Mouse (Mus musculus) forebrain, embryonic 12.5 days (tissue): ENCODE results near the gene Ccdc22. TPM values are rescaled to one million over a fixed set of nuclear protein-coding genes. Genes with fewer than 3 reads are reported as not detected.

Experiments used
- ATAC-seq: fragments of 200-750 bp; cut with Nextera tagmentation; 2 replicates; pipeline ENCODE4 v1.8.0; 2017; ENCODE audit warnings: moderate TSS enrichment; ENCODE audit not compliant: low FRiP score
- H3K27ac ChIP-seq: fragments of 300-500 bp; sonication (generic); 2 replicates; pipeline ENCODE4 v1.5.1; 2016; ENCODE audit warnings: mild to moderate bottlenecking
- H3K27me3 ChIP-seq: fragments of 300-500 bp; sonication (generic); 2 replicates; pipeline ENCODE4 v1.6.1; 2016; ENCODE audit warnings: mild to moderate bottlenecking
- H3K36me3 ChIP-seq: fragments of 300-500 bp; sonication (generic); replicated peaks from 2 replicates; pipeline ENCODE4 v1.6.1; 2016; ENCODE audit warnings: mild to moderate bottlenecking
- H3K4me1 ChIP-seq: fragments of 300-500 bp; sonication (generic); 2 replicates; pipeline ENCODE4 v1.6.1; 2016
- H3K4me2 ChIP-seq: fragments of 300-500 bp; sonication (generic); 2 replicates; pipeline ENCODE4 v1.6.1; 2016; ENCODE audit warnings: mild to moderate bottlenecking, moderate library complexity
- H3K4me3 ChIP-seq: fragments of 300-500 bp; sonication (generic); replicated peaks from 2 replicates; pipeline ENCODE4 v1.5.1; 2016; ENCODE audit warnings: mild to moderate bottlenecking
- H3K9ac ChIP-seq: fragments of 300-500 bp; sonication (generic); 2 replicates; pipeline ENCODE4 v1.6.1; 2016; ENCODE audit warnings: mild to moderate bottlenecking
- H3K9me3 ChIP-seq: fragments of 300-500 bp; sonication (generic); 2 replicates; pipeline ENCODE4 v1.6.1; 2016
- WGBS: fragments of 180-500 bp; shearing (Covaris S2); methylation state at CpG from one replicate; pipeline ENCODE4 v1.1.7; 2016; 5-methylcytosine and 5-hydroxymethylcytosine counted together
- polyA plus RNA-seq: library from polyadenylated mRNA; unstranded; fragments of >200 nt; fragmentation: Nextera tagmentation; extraction: Ambion mirVana; gene quantifications from 2 replicates; pipeline ENCODE4 v1.2.1, GENCODE M21; 2016

Ccdc22 gene
- polyA plus RNA-seq, 1 experiment from 2014 or later = 35.4 TPM

DNA sequence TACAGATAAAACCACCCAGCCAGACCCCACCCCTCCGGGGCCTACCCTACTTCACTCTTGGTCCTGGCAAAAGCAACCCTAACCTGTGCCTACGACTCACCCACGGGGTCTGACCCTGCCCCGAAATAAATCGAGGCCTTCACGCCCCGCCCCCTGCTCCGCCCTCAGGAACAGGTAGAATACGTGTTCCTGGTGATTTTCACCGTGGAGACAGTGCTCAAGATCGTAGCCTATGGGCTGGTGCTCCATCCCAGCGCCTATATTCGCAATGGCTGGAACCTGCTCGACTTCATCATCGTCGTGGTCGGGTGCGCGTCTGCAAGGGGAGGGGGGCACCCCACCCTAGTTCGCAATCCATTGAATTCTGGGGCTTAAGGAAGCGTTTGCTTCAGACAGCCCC, 4.7 kb upstream of the Ccdc22 start:
- Histone ChIP-seq H3K9me3 (no peaks in the 10 kb centered on the region), H3K4me2 (peak overlapping the region; percentile 68), H3K4me1 (peaks cover 3% of the 10 kb centered on the region; the same call in 1 of the 2 replicates), H3K27ac (no peak overlapping the region), H3K36me3 (no peaks in the 10 kb centered on the region), H3K4me3 (peak overlapping the region; percentile 40), H3K9ac (peak overlapping the region; percentile 38; the same call in 1 of the 2 replicates), H3K27me3 (no peaks in the 10 kb centered on the region)
- 27% methylated on average over 21 of the region's 21 CpGs for WGBS
- no peak for ATAC-seq

DNA sequence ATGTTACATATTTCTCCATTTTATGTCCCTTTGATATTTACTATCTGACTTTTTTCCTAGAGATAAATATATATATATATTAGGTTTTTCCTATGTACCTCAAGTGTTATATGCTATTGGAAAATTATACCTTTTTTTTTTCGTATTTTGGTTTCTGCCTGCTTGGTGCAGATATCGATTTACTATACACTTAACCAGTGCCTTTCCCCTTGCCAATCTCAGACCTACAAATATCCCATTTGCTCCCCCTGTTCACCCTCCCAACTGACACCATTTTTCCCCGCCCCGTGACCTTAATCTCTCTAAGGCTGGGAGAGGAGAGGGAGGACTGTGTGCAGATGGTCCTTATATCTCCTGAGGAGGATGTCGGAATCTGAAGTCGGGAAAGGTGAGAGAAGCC, 1.5 kb upstream of the Ccdc22 start, which contains the start of gene Cacna1f:
Gene Cacna1f (plus strand): TSS at position 301 of the 400 bp plus-strand sequence.
- peaks cover 3% of the 10 kb centered on the region; the same call in 1 of the 2 replicates for H3K4me1 ChIP-seq
- no peak within 1 kb of the TSS for H3K4me2 ChIP-seq
- H3K9ac ChIP-seq = no peak within 1 kb of the TSS
- H3K27me3 ChIP-seq = no peaks in the 10 kb centered on the region
- no peaks in the 10 kb centered on the region for H3K36me3 ChIP-seq
- WGBS = 80% methylated on average over 6 of the region's 6 CpGs
- no peaks in the 10 kb centered on the region for H3K9me3 ChIP-seq
- H3K4me3 ChIP-seq = no peak within 1 kb of the TSS
- ATAC-seq = no peak
- H3K27ac ChIP-seq = no peak within 1 kb of the TSS

DNA sequence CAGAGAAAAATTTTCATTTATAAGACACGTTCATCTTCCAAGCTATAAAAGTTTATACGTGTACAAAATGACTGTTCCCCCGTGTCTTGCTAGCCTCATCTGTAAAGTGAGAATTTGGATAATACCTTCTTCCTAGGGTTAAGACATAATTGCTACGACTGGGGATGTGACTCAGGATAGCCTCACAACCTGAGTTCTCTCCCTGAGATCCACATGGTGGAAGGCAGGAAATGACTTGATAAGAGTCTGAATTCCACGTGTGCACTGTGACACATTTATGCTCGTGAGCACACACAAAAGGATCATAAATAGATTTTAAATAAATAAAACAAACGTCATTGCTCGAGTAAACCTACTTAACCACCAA, 241 bp upstream of the Ccdc22 start:
- ATAC-seq = peak; percentile 37
- 51% methylated on average over 8 of the region's 8 CpGs for WGBS
- H3K4me2 ChIP-seq = no peak overlapping the region
- no peaks in the 10 kb centered on the region for H3K36me3 ChIP-seq
- no peak overlapping the region for H3K9ac ChIP-seq
- peaks cover 3% of the 10 kb centered on the region; the same call in 1 of the 2 replicates for H3K4me1 ChIP-seq
- no peak overlapping the region for H3K27ac ChIP-seq
- H3K9me3 ChIP-seq = no peaks in the 10 kb centered on the region
- H3K4me3 ChIP-seq = no peak overlapping the region
- H3K27me3 ChIP-seq = no peaks in the 10 kb centered on the region

DNA sequence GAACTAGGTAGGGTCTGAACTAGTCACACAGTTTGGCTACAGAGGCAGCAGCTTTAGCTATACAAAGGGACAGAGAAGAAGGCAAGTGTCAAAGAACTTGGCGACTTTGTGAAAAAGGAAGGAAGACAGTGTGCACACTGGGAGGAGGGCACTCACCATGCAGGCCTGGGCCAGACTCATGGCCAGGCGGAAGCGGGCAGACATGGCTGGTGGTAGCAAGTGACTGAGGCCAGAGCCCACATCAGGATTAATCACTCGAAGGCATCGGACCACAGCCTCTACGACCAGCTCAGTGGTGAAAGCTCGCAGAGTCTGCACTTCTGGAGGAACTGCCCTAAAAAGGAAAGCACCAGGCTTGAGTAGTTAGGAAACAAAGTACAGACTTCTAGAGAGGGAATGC, 1.3 kb downstream of the Ccdc22 start:
- Histone ChIP-seq H3K9me3 (no peaks in the 10 kb centered on the region), H3K4me1 (no peaks in the 10 kb centered on the region), H3K4me3 (no peak overlapping the region), H3K27ac (no peak overlapping the region), H3K36me3 (0 out of 2 replicates have a peak, but pooled peaks cover 4% of the 10 kb centered on the region), H3K9ac (no peak overlapping the region), H3K27me3 (no peaks in the 10 kb centered on the region), H3K4me2 (peak overlapping the region; percentile 54)
- ATAC-seq = no peak
- WGBS = 92% methylated on average over 7 of the region's 7 CpGs

DNA sequence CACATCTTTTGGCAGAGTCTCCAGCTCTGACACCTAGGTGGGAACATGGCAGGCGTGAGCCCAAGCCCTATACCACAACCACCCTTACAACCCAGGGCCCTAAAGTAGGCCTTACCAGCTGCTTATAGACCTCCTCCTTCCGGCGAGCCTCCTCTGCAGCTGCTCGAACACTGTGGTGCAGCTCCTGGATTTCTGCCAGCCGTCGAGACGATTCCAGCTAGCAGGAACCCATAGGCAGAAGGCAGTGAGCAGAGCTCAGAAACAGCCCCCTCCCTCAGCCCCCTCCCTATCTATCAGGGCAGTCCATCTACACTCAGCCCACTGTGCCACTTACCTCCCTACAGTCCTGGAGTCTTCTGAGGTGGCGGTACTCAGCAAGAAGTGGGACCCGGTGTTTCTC, 9.9 kb downstream of the Ccdc22 start:
- 93% methylated on average over 9 of the region's 9 CpGs for WGBS
- no peak for ATAC-seq
- Histone ChIP-seq H3K36me3 (peaks cover 27% of the 10 kb centered on the region; the same call in 1 of the 2 replicates), H3K4me1 (no peaks in the 10 kb centered on the region), H3K4me3 (no peak overlapping the region), H3K27ac (no peak overlapping the region), H3K9ac (no peak overlapping the region), H3K9me3 (no peaks in the 10 kb centered on the region), H3K27me3 (no peaks in the 10 kb centered on the region), H3K4me2 (no peak overlapping the region)

DNA sequence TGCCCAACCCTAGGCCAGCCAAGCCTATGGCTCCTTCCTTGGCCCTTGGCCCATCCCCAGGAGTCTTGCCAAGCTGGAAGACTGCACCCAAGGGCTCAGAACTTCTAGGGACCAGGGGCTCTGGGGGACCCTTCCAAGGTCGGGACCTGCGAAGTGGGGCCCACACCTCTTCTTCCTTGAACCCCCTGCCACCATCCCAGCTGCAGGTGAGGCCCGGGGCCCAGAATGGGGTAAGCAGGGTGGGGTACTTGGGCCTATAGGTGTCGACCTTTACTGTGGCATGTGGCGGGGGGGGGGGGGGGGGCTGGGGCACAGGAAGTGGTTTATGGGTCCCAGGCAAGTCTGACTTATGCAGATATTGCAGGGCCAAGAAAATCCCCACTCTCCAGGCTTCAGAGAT, 19.0 kb downstream of the Ccdc22 start:
- Histone ChIP-seq H3K4me1 (no peaks in the 10 kb centered on the region), H3K36me3 (0 out of 2 replicates have a peak, but pooled peaks cover 2% of the 10 kb centered on the region), H3K9ac (no peak overlapping the region), H3K4me3 (no peak overlapping the region), H3K4me2 (no peak overlapping the region), H3K27ac (no peak overlapping the region), H3K27me3 (no peaks in the 10 kb centered on the region), H3K9me3 (no peaks in the 10 kb centered on the region)
- no peak for ATAC-seq
- 93% methylated on average over 4 of the region's 5 CpGs for WGBS

DNA sequence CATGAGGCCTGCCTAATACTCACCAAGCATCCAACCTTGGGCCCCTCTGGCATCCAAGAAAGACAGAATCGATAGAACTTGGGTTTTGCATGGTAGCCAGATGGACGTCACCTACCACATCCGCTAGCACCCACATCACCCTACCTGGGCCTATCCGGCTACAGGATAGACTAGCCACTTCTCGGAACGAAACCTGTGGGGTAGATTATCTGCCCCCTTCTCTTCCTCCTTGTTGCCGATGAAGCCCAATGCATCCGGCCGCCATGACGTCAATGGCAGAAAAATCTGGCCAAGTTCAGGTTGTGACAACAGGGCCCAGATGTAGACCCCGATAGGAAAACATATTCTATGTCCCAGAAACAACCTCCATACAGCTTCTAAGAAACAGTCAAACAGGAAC, 21.4 kb downstream of the Ccdc22 start:
- H3K4me3 ChIP-seq = no peak overlapping the region
- no peaks in the 10 kb centered on the region for H3K27me3 ChIP-seq
- no peak overlapping the region for H3K27ac ChIP-seq
- 94% methylated on average over 11 of the region's 11 CpGs for WGBS
- no peaks in the 10 kb centered on the region for H3K36me3 ChIP-seq
- no peak overlapping the region for H3K4me2 ChIP-seq
- ATAC-seq = no peak
- no peak overlapping the region for H3K9ac ChIP-seq
- H3K9me3 ChIP-seq = no peaks in the 10 kb centered on the region
- no peaks in the 10 kb centered on the region for H3K4me1 ChIP-seq

DNA sequence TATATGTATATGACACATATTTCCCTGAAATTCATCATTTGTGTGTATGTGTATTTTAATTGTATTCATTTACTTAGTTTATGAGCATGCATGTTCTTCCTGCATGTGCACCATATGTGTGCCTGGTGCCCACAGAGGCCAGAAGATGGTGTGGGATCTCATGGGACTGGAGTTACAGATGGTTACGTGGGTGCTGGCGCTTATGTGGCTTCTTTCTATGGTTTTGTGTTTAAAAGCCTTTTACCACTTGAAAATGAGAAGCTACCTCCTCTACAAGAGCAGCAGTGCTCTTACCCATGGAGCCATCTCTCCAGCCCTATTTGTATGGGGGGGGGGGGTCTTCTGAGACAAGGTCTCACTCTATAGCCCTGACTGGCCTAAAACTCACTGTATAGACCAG, 24.2 kb downstream of the Ccdc22 start:
- Histone ChIP-seq H3K4me1 (no peaks in the 10 kb centered on the region), H3K36me3 (no peaks in the 10 kb centered on the region), H3K27ac (no peak overlapping the region), H3K9me3 (no peaks in the 10 kb centered on the region), H3K4me3 (no peak overlapping the region), H3K27me3 (no peaks in the 10 kb centered on the region), H3K4me2 (no peak overlapping the region), H3K9ac (no peak overlapping the region)
- WGBS = 89% methylated on average over 2 of the region's 2 CpGs
- ATAC-seq = no peak

DNA sequence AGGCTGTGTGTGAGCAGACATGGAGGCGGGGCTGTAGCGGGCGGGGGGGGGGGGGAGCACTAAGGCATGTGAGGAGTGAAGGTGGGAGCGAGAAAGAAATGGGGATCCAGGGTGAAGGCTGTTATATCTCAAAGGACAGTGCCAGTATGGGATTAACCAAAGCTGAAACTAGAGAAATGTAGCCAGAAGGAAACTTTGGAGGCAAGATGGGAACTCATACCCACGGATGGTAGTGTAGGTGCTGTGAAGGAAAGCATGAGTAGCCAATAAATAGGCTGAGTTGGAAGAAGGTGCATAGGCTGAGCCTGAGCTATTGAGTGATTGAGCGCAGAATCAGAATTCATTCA, 30.5 kb downstream of the Ccdc22 start:
- peak overlapping the region; percentile 51 for H3K4me2 ChIP-seq
- no peak for ATAC-seq
- H3K36me3 ChIP-seq = no peaks in the 10 kb centered on the region
- H3K4me3 ChIP-seq = peak overlapping the region; percentile 56
- peaks cover 20% of the 10 kb centered on the region for H3K4me1 ChIP-seq
- peak overlapping the region; percentile 75 for H3K27ac ChIP-seq
- WGBS = 15% methylated on average over 6 of the region's 6 CpGs
- no peak overlapping the region for H3K9ac ChIP-seq
- H3K27me3 ChIP-seq = no peaks in the 10 kb centered on the region
- H3K9me3 ChIP-seq = no peaks in the 10 kb centered on the region

DNA sequence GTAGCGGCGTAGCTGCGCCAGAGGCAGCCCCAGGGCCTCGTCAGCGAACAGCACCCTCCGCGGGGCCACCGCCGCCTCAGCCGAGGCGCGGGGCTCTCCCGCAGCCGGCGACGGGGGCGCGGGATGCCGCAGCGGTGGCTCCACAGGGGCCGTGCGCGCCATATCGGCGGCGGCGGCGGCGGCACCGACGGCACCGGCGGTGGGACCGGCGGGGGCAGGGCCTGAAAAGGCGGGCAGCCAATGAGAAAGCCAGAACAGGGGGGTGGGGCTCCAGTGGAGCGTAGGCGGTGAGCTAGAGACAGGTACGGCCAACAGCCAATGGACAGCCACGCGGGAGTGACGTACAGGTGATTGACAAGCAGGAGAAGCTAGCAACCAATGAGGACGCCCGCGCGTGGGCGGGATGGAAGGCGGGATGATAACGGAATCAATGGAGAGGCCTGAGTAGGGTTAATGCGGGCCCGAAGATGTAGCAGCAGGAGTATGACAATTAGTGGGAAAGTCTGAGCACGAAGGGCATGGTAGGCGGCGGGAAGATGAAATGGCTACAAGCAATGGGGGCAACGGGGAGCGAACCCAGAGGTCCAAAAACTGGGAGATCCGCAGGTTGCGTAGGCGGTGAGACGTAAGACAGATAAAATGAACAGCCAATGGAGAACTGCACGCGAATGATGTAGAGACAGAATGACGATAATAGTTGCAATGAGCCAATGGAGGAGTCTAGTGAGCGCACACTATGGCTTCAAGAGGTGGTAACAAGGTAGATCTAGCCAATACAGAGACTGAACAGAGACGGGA, 31.0 kb downstream of the Ccdc22 start, which contains the start of gene Ppp1r3f:
Gene Ppp1r3f (minus strand): TSS at position 197 of the 798 bp plus-strand sequence.
- 18% methylated on average over 59 of the region's 65 CpGs for WGBS
- Histone ChIP-seq H3K4me3 (peak within 1 kb of the TSS; percentile 56), H3K36me3 (no peaks in the 10 kb centered on the region), H3K27me3 (no peaks in the 10 kb centered on the region), H3K4me1 (peaks cover 20% of the 10 kb centered on the region), H3K4me2 (peak within 1 kb of the TSS; percentile 60), H3K27ac (peak within 1 kb of the TSS; percentile 84), H3K9me3 (no peaks in the 10 kb centered on the region), H3K9ac (peak within 1 kb of the TSS; percentile 68)
- ATAC-seq = peak; percentile 99

DNA sequence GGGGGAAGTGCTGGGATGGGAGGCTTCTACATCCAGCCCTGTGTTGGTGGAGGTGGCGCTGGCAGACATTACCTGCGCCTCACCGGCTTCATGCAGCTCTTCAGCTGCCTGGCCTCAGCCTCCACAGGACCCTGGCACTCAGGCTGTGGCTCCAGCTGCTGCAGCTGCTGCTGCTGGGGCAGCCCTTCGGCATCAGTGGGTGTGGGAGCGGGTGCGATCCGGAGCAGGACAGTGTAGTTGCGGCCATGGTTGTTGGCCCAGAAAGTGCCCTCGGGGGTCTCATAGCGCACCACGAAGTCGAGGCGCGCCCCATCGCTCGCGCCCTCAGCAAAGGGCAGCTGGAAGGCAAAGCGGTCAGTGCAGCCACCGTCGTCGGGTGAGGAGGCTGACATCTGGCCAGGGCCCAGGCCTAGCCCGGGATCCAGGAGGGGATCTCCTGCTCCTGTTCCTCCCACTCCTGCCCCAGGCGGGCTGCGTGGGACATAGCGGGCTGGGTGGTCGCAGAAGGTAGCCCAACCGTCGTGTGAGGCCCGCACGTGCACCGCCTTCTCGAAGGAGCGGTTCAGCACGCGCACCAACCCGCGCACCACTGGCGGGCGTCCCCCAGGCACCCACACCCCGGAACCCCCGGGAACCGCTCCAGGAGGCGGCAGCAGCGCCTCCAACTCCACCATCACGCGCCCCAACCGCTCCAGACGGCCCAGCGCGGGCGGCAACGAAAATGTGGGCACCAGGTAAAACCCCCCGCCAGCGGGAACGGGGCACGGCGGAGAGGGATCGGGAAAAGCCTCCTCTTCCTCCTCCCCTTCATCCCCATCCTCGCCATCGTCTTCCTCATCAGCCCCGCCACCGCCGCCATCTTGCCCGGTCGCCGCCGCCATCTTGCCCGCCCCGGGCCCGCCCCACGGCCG, 31.9 kb downstream of the Ccdc22 start, which contains the start of gene Foxp3:
Gene Foxp3 (plus strand): TSS at position 469 of the 911 bp plus-strand sequence.
- peak within 1 kb of the TSS; percentile 68 for H3K9ac ChIP-seq
- peak; percentile 5 for ATAC-seq
- H3K27ac ChIP-seq = peak within 1 kb of the TSS; percentile 84
- no peaks in the 10 kb centered on the region for H3K27me3 ChIP-seq
- no peaks in the 10 kb centered on the region for H3K36me3 ChIP-seq
- WGBS = 36% methylated on average over 58 of the region's 72 CpGs
- H3K9me3 ChIP-seq = no peaks in the 10 kb centered on the region
- peaks cover 20% of the 10 kb centered on the region for H3K4me1 ChIP-seq
- H3K4me3 ChIP-seq = peak within 1 kb of the TSS; percentile 56
- peak within 1 kb of the TSS; percentile 60 for H3K4me2 ChIP-seq

DNA sequence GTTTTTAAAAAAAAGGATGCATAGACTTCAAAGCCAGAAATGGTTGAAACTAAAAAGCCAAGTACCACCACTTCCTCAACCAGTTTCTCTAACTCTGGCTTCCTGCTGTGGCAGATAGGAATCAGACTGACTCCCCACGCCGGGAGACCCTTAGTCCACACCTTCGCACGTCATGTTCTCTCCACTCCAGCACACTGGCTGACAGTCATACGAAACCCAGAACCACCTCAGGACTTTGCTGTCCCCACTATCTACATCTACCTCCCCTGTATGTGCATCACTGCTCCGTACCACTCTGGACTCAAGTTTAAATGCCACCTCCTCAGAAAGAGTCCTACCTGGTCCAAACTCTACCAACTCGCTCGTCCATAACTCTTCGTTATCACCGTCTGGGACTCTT, 32.9 kb downstream of the Ccdc22 start:
- no peak for ATAC-seq
- Histone ChIP-seq H3K36me3 (no peaks in the 10 kb centered on the region), H3K4me1 (peaks cover 20% of the 10 kb centered on the region), H3K27me3 (no peaks in the 10 kb centered on the region), H3K27ac (no peak overlapping the region), H3K9me3 (no peaks in the 10 kb centered on the region), H3K9ac (no peak overlapping the region), H3K4me3 (no peak overlapping the region), H3K4me2 (peak overlapping the region; percentile 60; the same call in 1 of the 2 replicates)
- WGBS = 92% methylated on average over 10 of the region's 10 CpGs
